Mouse (Mus musculus): ENCODE results near the gene Rnf220. TPM values are rescaled to one million over a fixed set of nuclear protein-coding genes. Genes with fewer than 3 reads are reported as not detected.

The Rnf220 gene
- polyA plus RNA-seq, 1 experiment = 95.4 TPM

GRCm38 (mm10) chr4:117445516-117446207 lies 51.2 kb downstream of the Rnf220 start:
- no peaks in the 10 kb centered on the region for H3K27me3 ChIP-seq (ENCODE audit: control insufficient read depth, insufficient read depth, low read length)
- H3K27ac ChIP-seq (ENCODE audit: insufficient read depth, low read length) = no peak overlapping the region
- no peak for DNase-seq (ENCODE audit: low read depth in 1 of 2, low spot score in 2 of 2)
- no peak overlapping the region for H3K4me3 ChIP-seq (ENCODE audit: extremely low read depth, insufficient read depth, insufficient read length)
- WGBS = 82% methylated on average over 19 of the region's 19 CpGs
- H3K36me3 ChIP-seq (ENCODE audit: control insufficient read depth, insufficient read depth, low read length) = no peaks in the 10 kb centered on the region
- TF ChIP-seq POLR2A (IDR thresholded peaks at IDR 0.05; ENCODE audit: low read depth, low read length) (no peak), CTCF (IDR thresholded peaks at IDR 0.05; ENCODE audit: extremely low read depth, insufficient read depth, insufficient read length, insufficient replicate concordance) (no peak)
- no peaks in the 10 kb centered on the region for H3K4me1 ChIP-seq (ENCODE audit: control insufficient read depth, insufficient read depth, insufficient read length)

DNA sequence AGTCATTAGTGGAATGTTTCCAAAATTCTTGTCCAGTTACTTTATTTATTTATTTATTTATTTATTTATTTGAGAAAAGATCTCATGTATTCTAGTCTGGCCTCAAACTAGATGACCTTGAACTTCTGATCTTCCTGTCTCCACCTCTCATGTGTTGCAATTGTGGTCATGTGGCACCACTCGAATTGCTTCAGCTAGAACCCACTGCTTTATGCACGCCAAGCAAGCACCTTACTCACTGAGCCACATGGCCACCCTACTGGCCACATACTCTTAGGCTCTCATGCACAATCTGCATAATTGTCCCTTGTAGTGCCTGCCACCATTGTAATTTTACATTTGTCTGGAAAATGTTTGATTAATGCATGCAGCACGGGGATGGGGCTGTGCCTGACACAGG lies 57.9 kb downstream of the Rnf220 start:
- no peak for TF ChIP-seq POLR2A (IDR thresholded peaks at IDR 0.05; ENCODE audit: low read depth, low read length)
- no peak for TF ChIP-seq CTCF (IDR thresholded peaks at IDR 0.05; ENCODE audit: extremely low read depth, insufficient read depth, insufficient read length, insufficient replicate concordance)
- Histone ChIP-seq H3K4me1 (ENCODE audit: control insufficient read depth, insufficient read depth, insufficient read length) (no peaks in the 10 kb centered on the region), H3K27me3 (ENCODE audit: control insufficient read depth, insufficient read depth, low read length) (no peaks in the 10 kb centered on the region), H3K36me3 (ENCODE audit: control insufficient read depth, insufficient read depth, low read length) (no peaks in the 10 kb centered on the region), H3K4me3 (ENCODE audit: extremely low read depth, insufficient read depth, insufficient read length) (no peak overlapping the region), H3K27ac (ENCODE audit: insufficient read depth, low read length) (no peak overlapping the region)
- DNase-seq (ENCODE audit: low read depth in 1 of 2, low spot score in 2 of 2) = no peak
- 72% methylated on average over 3 of the region's 3 CpGs for WGBS

GRCm38 (mm10) chr4:117438064-117438463 lies 58.8 kb downstream of the Rnf220 start:
- H3K4me3 ChIP-seq (ENCODE audit: extremely low read depth, insufficient read depth, insufficient read length) = no peak overlapping the region
- no peak for DNase-seq (ENCODE audit: low read depth in 1 of 2, low spot score in 2 of 2)
- no peaks in the 10 kb centered on the region for H3K27me3 ChIP-seq (ENCODE audit: control insufficient read depth, insufficient read depth, low read length)
- H3K27ac ChIP-seq (ENCODE audit: insufficient read depth, low read length) = no peak overlapping the region
- TF ChIP-seq POLR2A (IDR thresholded peaks at IDR 0.05; ENCODE audit: low read depth, low read length) = no peak
- no peak for TF ChIP-seq CTCF (IDR thresholded peaks at IDR 0.05; ENCODE audit: extremely low read depth, insufficient read depth, insufficient read length, insufficient replicate concordance)
- 89% methylated on average over 14 of the region's 14 CpGs for WGBS
- H3K36me3 ChIP-seq (ENCODE audit: control insufficient read depth, insufficient read depth, low read length) = no peaks in the 10 kb centered on the region
- no peaks in the 10 kb centered on the region for H3K4me1 ChIP-seq (ENCODE audit: control insufficient read depth, insufficient read depth, insufficient read length)

- H3K27me3 ChIP-seq (ENCODE audit: control insufficient read depth, insufficient read depth, low read length) = no peaks in the 10 kb centered on the region
- H3K4me3 ChIP-seq (ENCODE audit: extremely low read depth, insufficient read depth, insufficient read length) = no peak overlapping the region
- no peak for DNase-seq (ENCODE audit: low read depth in 1 of 2, low spot score in 2 of 2)
- H3K27ac ChIP-seq (ENCODE audit: insufficient read depth, low read length) = no peak overlapping the region
- WGBS = 72% methylated on average over 14 of the region's 14 CpGs
- TF ChIP-seq POLR2A (IDR thresholded peaks at IDR 0.05; ENCODE audit: low read depth, low read length) (no peak), CTCF (IDR thresholded peaks at IDR 0.05; ENCODE audit: extremely low read depth, insufficient read depth, insufficient read length, insufficient replicate concordance) (no peak)
- no peaks in the 10 kb centered on the region for H3K36me3 ChIP-seq (ENCODE audit: control insufficient read depth, insufficient read depth, low read length)
- no peaks in the 10 kb centered on the region for H3K4me1 ChIP-seq (ENCODE audit: control insufficient read depth, insufficient read depth, insufficient read length)
Measured at GRCm38 (mm10) chr4:117436995-117437660, 59.7 kb downstream of the Rnf220 start.

DNA sequence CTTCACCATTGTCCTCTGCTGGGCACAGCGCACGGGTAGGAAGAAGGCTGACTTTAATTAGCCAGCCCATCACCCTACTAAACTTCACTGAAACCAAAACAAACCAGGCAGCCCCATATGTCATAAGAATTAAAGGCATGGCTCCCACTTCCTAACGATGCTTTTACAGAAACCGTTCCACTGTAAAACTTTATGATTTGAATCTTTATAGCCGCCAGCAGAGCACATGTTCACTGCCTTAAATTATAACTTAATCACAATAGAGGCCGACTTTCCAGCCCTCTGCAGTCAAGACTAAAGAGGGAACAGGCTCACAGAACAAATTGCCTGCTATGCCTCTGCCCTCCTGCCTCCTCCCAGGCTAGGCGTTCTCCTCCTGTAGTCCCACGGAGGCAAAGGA lies 62.5 kb downstream of the Rnf220 start:
- H3K4me1 ChIP-seq (ENCODE audit: control insufficient read depth, insufficient read depth, insufficient read length) = no peaks in the 10 kb centered on the region
- WGBS = 85% methylated on average over 8 of the region's 8 CpGs
- TF ChIP-seq POLR2A (IDR thresholded peaks at IDR 0.05; ENCODE audit: low read depth, low read length) (no peak), CTCF (IDR thresholded peaks at IDR 0.05; ENCODE audit: extremely low read depth, insufficient read depth, insufficient read length, insufficient replicate concordance) (no peak)
- no peak overlapping the region for H3K27ac ChIP-seq (ENCODE audit: insufficient read depth, low read length)
- no peak for DNase-seq (ENCODE audit: low read depth in 1 of 2, low spot score in 2 of 2)
- no peaks in the 10 kb centered on the region for H3K36me3 ChIP-seq (ENCODE audit: control insufficient read depth, insufficient read depth, low read length)
- no peaks in the 10 kb centered on the region for H3K27me3 ChIP-seq (ENCODE audit: control insufficient read depth, insufficient read depth, low read length)
- no peak overlapping the region for H3K4me3 ChIP-seq (ENCODE audit: extremely low read depth, insufficient read depth, insufficient read length)

- Histone ChIP-seq H3K4me3 (ENCODE audit: extremely low read depth, insufficient read depth, insufficient read length) (no peak overlapping the region), H3K4me1 (ENCODE audit: control insufficient read depth, insufficient read depth, insufficient read length) (no peaks in the 10 kb centered on the region), H3K36me3 (ENCODE audit: control insufficient read depth, insufficient read depth, low read length) (no peaks in the 10 kb centered on the region), H3K27me3 (ENCODE audit: control insufficient read depth, insufficient read depth, low read length) (no peaks in the 10 kb centered on the region), H3K27ac (ENCODE audit: insufficient read depth, low read length) (no peak overlapping the region)
- TF ChIP-seq CTCF (IDR thresholded peaks at IDR 0.05; ENCODE audit: extremely low read depth, insufficient read depth, insufficient read length, insufficient replicate concordance) (no peak), POLR2A (IDR thresholded peaks at IDR 0.05; ENCODE audit: low read depth, low read length) (no peak)
- 78% methylated on average over 9 of the region's 9 CpGs for WGBS
- DNase-seq (ENCODE audit: low read depth in 1 of 2, low spot score in 2 of 2) = no peak
Measured at GRCm38 (mm10) chr4:117429604-117430003, 67.2 kb downstream of the Rnf220 start.

DNA sequence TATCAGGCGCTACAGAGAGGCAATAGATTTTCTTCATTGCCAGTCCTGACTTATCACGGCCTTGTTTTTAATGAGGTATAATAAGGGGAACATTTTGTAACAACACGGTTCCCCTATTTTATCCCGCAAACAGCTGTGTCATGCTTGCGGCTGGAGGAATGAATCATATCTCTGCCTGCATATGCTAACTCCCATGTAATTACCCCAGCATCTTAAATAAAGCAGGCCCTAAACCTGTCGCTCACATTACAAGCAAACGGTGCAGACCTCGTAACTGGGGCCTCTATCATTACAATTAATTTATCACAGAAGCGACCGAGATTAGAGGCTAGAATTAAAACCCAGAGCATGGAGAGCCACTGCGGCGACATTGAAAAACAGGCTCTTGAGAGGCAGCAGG lies 69.3 kb downstream of the Rnf220 start:
- WGBS = 35% methylated on average over 12 of the region's 12 CpGs
- no peak overlapping the region for H3K4me3 ChIP-seq (ENCODE audit: extremely low read depth, insufficient read depth, insufficient read length)
- H3K36me3 ChIP-seq (ENCODE audit: control insufficient read depth, insufficient read depth, low read length) = no peaks in the 10 kb centered on the region
- H3K4me1 ChIP-seq (ENCODE audit: control insufficient read depth, insufficient read depth, insufficient read length) = no peaks in the 10 kb centered on the region
- no peak for DNase-seq (ENCODE audit: low read depth in 1 of 2, low spot score in 2 of 2)
- no peak for TF ChIP-seq POLR2A (IDR thresholded peaks at IDR 0.05; ENCODE audit: low read depth, low read length)
- TF ChIP-seq CTCF (IDR thresholded peaks at IDR 0.05; ENCODE audit: extremely low read depth, insufficient read depth, insufficient read length, insufficient replicate concordance) = no peak
- no peak overlapping the region for H3K27ac ChIP-seq (ENCODE audit: insufficient read depth, low read length)
- no peaks in the 10 kb centered on the region for H3K27me3 ChIP-seq (ENCODE audit: control insufficient read depth, insufficient read depth, low read length)
